Mouse (Mus musculus): ENCODE measurements around the gene Med24. TPM values are rescaled to one million over a fixed set of nuclear protein-coding genes. Genes with fewer than 3 reads are reported as not detected.
"Not testable (repeated sequence)": the region's sequence is repeated elsewhere in the genome, so short reads cannot be mapped to it uniquely, and the experiment has no call there.

Med24 gene
- total and polyA plus RNA-seq, 2 experiments from 2014 or later: 52.2 to 66.6 TPM

GRCm38 (mm10) chr11:98681186-98681585 lies 48.0 kb downstream of the Med24 start:
- ATAC-seq (ENCODE audit: low FRiP score): no peak
- WGBS: 79% methylated on average over 4 of the region's 4 CpGs

GRCm38 (mm10) chr11:98680595-98680994 lies 48.6 kb downstream of the Med24 start:
- H3K27me3 ChIP-seq (ENCODE audit: insufficient read depth, low read length); DNase-seq (ENCODE audit: low spot score); H3K27ac ChIP-seq (ENCODE audit: low read depth, low read length); H3K36me3 ChIP-seq (ENCODE audit: insufficient read depth, low read length); H3K4me3 ChIP-seq (ENCODE audit: low read depth, low read length); H3K4me2 ChIP-seq (ENCODE audit: low read depth, low read length, poor library complexity, severe bottlenecking); H3K4me1 ChIP-seq (ENCODE audit: insufficient read depth, low read length); ATAC-seq (ENCODE audit: low FRiP score); H3K9me3 ChIP-seq (ENCODE audit: low read length); H3K9ac ChIP-seq (replicated peaks; ENCODE audit: low read length, poor library complexity, severe bottlenecking): not testable (repeated sequence)
- 89% methylated on average over 4 of the region's 4 CpGs for whole genome bisulfite sequencing

More at GRCm38 (mm10) chr11:98681186-98681585, 48.0 kb downstream of the Med24 start:
- Histone ChIP-seq H3K4me1 (ENCODE audit: insufficient read depth, low read length) (0 out of 2 replicates have a peak, but pooled peaks cover 5% of the 10 kb centered on the region), H3K27me3 (ENCODE audit: insufficient read depth, low read length) (no peaks in the 10 kb centered on the region), H3K9ac (replicated peaks; ENCODE audit: low read length, poor library complexity, severe bottlenecking) (no peak overlapping the region), H3K4me2 (ENCODE audit: low read depth, low read length, poor library complexity, severe bottlenecking) (no peak overlapping the region), H3K36me3 (ENCODE audit: insufficient read depth, low read length) (peaks cover 6% of the 10 kb centered on the region), H3K4me3 (ENCODE audit: low read depth, low read length) (no peak overlapping the region), H3K9me3 (ENCODE audit: low read length) (no peaks in the 10 kb centered on the region), H3K27ac (ENCODE audit: low read depth, low read length) (no peak overlapping the region)
- TF ChIP-seq CTCF (IDR thresholded peaks at IDR 0.05): no peak
- DNase-seq (ENCODE audit: low spot score): no peak

GRCm38 (mm10) chr11:98680023-98680422 lies 49.2 kb downstream of the Med24 start:
- Histone ChIP-seq H3K4me1 (ENCODE audit: insufficient read depth, low read length) (0 out of 2 replicates have a peak, but pooled peaks cover 5% of the 10 kb centered on the region), H3K4me3 (ENCODE audit: low read depth, low read length) (no peak overlapping the region), H3K27ac (ENCODE audit: low read depth, low read length) (no peak overlapping the region), H3K27me3 (ENCODE audit: insufficient read depth, low read length) (no peaks in the 10 kb centered on the region), H3K9me3 (ENCODE audit: low read length) (no peaks in the 10 kb centered on the region), H3K9ac (replicated peaks; ENCODE audit: low read length, poor library complexity, severe bottlenecking) (no peak overlapping the region), H3K4me2 (ENCODE audit: low read depth, low read length, poor library complexity, severe bottlenecking) (no peak overlapping the region), H3K36me3 (ENCODE audit: insufficient read depth, low read length) (no peaks in the 10 kb centered on the region)
- peak; percentile 28; the same call in 1 of the 2 replicates for TF ChIP-seq CTCF (IDR thresholded peaks at IDR 0.05)
- no peak for ATAC-seq (ENCODE audit: low FRiP score)
- no peak for DNase-seq (ENCODE audit: low spot score)
- WGBS: 94% methylated on average over 1 of the region's 1 CpGs

- no peaks in the 10 kb centered on the region for H3K9me3 ChIP-seq (ENCODE audit: low read length)
- H3K36me3 ChIP-seq (ENCODE audit: insufficient read depth, low read length): no peaks in the 10 kb centered on the region
- DNase-seq (ENCODE audit: low spot score): no peak
- no peak overlapping the region for H3K9ac ChIP-seq (replicated peaks; ENCODE audit: low read length, poor library complexity, severe bottlenecking)
- no peak overlapping the region for H3K4me2 ChIP-seq (ENCODE audit: low read depth, low read length, poor library complexity, severe bottlenecking)
- TF ChIP-seq CTCF (IDR thresholded peaks at IDR 0.05): no peak
- ATAC-seq (ENCODE audit: low FRiP score): no peak
- no peak overlapping the region for H3K27ac ChIP-seq (ENCODE audit: low read depth, low read length)
- WGBS: 45% methylated on average over 7 of the region's 7 CpGs
- H3K4me3 ChIP-seq (ENCODE audit: low read depth, low read length): no peak overlapping the region
- no peaks in the 10 kb centered on the region for H3K4me1 ChIP-seq (ENCODE audit: insufficient read depth, low read length)
- no peaks in the 10 kb centered on the region for H3K27me3 ChIP-seq (ENCODE audit: insufficient read depth, low read length)
These were observed 53.3 kb downstream of the Med24 start for GRCm38 (mm10) chr11:98675829-98676363.

GRCm38 (mm10) chr11:98673136-98673535 lies 56.1 kb downstream of the Med24 start:
- ATAC-seq (ENCODE audit: low FRiP score); H3K4me1 ChIP-seq (ENCODE audit: insufficient read depth, low read length); H3K4me2 ChIP-seq (ENCODE audit: low read depth, low read length, poor library complexity, severe bottlenecking); H3K9me3 ChIP-seq (ENCODE audit: low read length); H3K4me3 ChIP-seq (ENCODE audit: low read depth, low read length); H3K36me3 ChIP-seq (ENCODE audit: insufficient read depth, low read length); H3K27me3 ChIP-seq (ENCODE audit: insufficient read depth, low read length); H3K27ac ChIP-seq (ENCODE audit: low read depth, low read length); H3K9ac ChIP-seq (replicated peaks; ENCODE audit: low read length, poor library complexity, severe bottlenecking): not testable (repeated sequence)
- peak; percentile 69 for TF ChIP-seq CTCF (IDR thresholded peaks at IDR 0.05)
- WGBS: 3% methylated on average over 6 of the region's 7 CpGs
- DNase-seq (ENCODE audit: low spot score): peak; percentile 75

- no peak overlapping the region for H3K9ac ChIP-seq (replicated peaks; ENCODE audit: low read length, poor library complexity, severe bottlenecking)
- H3K27ac ChIP-seq (ENCODE audit: low read depth, low read length): no peak overlapping the region
- H3K4me3 ChIP-seq (ENCODE audit: low read depth, low read length): no peak overlapping the region
- H3K36me3 ChIP-seq (ENCODE audit: insufficient read depth, low read length): no peaks in the 10 kb centered on the region
- TF ChIP-seq CTCF (IDR thresholded peaks at IDR 0.05): no peak
- H3K4me1 ChIP-seq (ENCODE audit: insufficient read depth, low read length): no peaks in the 10 kb centered on the region
- DNase-seq (ENCODE audit: low spot score) (no peak), ATAC-seq (ENCODE audit: low FRiP score) (no peak)
- no peak overlapping the region for H3K4me2 ChIP-seq (ENCODE audit: low read depth, low read length, poor library complexity, severe bottlenecking)
- H3K9me3 ChIP-seq (ENCODE audit: low read length): no peaks in the 10 kb centered on the region
- 0 out of 2 replicates have a peak, but pooled peaks cover 4% of the 10 kb centered on the region for H3K27me3 ChIP-seq (ENCODE audit: insufficient read depth, low read length)
- 90% methylated on average over 5 of the region's 5 CpGs for WGBS
These were observed 56.8 kb downstream of the Med24 start for GRCm38 (mm10) chr11:98672482-98672881.
